Mouse (Mus musculus) kidney, adult 2 months (tissue): Measurements from ENCODE around the gene Ttn.

ENCODE experiments used
- CTCF ChIP-seq: fragments of 200-500 bp; conservative IDR thresholded peaks from 2 replicates; pipeline ENCODE4 v1.5.1; 2011; ENCODE audit warnings: low read depth, mild to moderate bottlenecking, control low read depth, low read length, moderate library complexity, mixed read lengths; ENCODE audit not compliant: insufficient read depth, insufficient read length
- POLR2A ChIP-seq: fragments of 200-500 bp; IDR thresholded peaks from one replicate; pipeline ENCODE4 v1.6.1; 2011; ENCODE audit warnings: low read depth, low read length, control low read depth

DNA sequence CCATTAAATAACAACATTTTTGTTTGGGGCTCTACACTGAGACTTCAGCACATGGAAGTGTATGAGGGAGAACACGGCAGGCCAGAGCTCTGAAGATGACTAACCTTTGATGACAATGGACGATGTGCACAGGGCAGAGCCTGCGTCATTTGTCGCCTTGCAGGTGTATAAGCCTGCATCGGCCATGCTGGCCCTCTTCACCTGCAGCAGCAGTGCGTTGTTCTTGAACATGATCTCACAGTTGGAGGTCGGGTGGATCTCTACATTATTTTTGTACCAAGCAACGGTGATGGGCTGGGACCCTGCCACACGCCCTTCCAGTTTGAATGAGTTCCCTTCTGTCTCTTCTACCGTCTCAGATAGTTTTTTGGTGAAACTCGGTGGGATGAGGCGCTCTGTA is 106.8 kb downstream of the Ttn start:
- TF ChIP-seq POLR2A (no peak), CTCF (no peak)
